Mouse (Mus musculus) adrenal gland, postnatal 10 days (tissue): ENCODE data around the gene Man2a2. TPM values are rescaled to one million over a fixed set of nuclear protein-coding genes. Genes with fewer than 3 reads are reported as not detected.

ENCODE experiments used
- DNase-seq: peaks from one replicate; pipeline ENCODE4 v3.0.0; 2021; ENCODE audit warnings: mixed read lengths
- long read RNA-seq, 2 experiments: library from polyadenylated mRNA; stranded (forward); transcript quantifications; one replicate each; pipeline ENCODE4 v2.0.0; 2021
- total RNA-seq, 2 experiments: library from RNA; stranded (reverse); gene quantifications; 2 replicates each; pipeline ENCODE4 v1.2.3; 2021

Man2a2 gene
- total RNA-seq = 10 to 100 TPM; 56.2 to 93.5 TPM
- long read RNA-seq, experiment 1, partial matches to known transcripts = 6 of 15 reads
- long read RNA-seq, experiment 1, other reads (novel, unspliced or antisense) = 9 of 15 reads
- long read RNA-seq, experiment 2, full-length matches to known transcripts = 8 of 24 reads
- long read RNA-seq, experiment 2, partial matches to known transcripts = 8 of 24 reads
- long read RNA-seq, experiment 2, other reads (novel, unspliced or antisense) = 8 of 24 reads

DNA sequence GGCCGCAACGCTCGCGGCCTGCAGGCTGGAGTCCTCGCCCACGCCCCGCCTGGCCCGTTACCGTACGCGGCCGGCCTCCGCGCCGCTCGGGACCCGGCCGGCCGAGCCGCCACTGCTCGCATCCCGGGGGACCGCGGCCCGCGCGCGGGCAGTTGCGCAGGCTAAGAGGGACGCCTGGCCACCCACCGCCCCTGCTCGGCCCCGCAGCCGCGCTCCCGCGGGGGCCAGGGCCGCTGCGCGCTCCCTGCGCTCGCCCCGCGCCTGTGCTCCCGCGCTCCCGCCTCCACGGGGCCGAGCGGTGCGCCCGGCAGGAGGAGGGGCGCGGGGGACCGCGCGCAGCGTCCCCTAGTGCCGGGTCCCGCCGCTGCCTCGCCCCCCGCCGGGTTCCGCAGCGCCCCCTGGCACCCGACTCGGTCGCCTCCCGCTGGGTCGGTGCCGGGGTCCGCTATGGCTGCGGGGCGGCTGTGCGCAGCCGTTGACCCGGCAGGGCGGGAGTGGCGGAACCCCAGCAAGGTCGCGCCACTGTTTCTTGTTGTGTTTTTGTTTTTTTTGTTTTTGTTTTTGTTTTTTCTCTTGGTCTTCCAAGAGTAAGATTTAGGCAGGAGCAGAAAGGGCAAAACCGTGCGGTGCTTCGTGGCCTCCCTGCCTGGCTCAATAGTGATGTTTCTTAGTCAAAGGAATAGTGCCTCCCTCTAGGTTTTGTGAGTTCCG is at the start of gene Man2a2:
Gene Man2a2, minus strand, starts transcription at position 335 of the 711 bp plus-strand sequence.
- DNase-seq = peak; percentile 92

DNA sequence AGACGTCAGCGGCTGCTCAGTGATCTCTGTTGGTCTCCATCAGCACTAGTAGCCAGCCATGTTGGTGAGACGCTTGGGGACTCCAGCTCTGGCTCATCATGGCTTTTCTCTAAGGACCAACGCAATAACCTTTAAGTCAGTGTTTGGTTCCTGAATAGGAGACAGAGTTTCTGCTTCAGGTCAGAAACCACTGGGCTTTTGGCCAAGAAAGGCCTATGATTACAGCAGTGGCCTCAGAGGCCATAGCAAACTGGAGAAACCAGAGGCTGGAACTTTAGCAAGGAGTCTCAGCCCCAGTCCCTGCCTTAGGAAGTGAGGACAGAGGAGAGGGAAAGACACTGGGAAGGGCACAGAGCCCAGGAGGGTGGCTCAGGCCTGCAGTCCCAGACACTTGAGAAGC is 49.4 kb upstream of the Man2a2 start:
- peak; percentile 64 for DNase-seq

DNA sequence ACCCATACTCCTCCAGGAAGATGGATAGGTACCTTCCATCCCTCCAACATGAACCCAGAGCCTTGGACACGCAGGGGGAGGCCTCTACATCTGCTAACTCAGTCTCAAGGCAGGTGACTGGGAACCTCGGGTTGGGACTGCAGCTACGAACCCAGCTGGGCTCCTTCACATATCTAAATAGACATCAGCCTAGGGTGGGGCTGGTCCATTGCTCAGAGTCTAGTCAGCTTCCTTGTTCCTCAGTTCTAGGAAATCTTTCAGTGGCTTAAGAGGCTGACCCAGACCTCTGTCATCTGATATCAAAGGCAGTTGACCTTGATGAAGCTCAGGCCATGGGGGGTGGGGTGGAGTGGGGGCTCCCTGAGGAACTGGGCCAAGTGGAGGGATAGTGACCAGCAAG is 48.1 kb upstream of the Man2a2 start:
- DNase-seq = no peak

DNA sequence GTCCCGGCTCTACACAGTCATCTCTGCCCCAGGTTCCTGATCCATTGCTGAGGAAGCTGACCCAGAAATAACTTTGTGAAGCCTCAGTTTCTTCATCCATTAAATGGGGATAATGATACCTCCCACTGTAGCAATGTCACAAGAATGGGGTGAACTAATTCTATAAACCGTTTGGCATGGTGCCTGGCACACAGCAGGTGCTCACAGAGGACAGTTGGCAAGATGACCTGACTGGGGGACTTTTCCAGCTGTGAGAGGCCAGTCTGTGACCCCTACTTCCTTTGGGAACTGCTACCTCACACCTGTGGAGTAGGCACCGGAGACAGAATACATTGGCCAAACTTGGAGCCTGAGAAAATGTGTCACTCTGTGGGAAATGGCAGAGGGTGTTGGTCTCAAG is 46.9 kb upstream of the Man2a2 start:
- DNase-seq = no peak

DNA sequence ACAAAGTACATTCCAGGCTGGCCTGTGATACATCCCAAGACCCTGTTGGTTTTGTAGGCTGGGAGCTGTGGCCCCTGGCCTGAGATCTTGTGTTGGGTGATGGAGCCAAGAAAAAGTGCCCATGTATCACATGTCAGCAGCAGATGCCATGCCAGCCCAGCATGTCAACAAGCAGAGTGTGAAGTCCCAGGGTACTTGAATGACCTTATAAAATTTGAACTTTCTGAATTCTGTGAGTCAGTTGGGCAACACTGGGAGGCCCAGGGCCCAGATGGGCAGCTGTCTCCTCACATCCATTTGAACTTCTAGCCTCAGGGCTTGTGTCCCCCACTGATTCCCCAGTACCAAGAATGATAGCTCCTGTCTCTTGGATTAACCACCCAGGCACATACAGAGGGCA is 46.4 kb upstream of the Man2a2 start:
- no peak for DNase-seq

DNA sequence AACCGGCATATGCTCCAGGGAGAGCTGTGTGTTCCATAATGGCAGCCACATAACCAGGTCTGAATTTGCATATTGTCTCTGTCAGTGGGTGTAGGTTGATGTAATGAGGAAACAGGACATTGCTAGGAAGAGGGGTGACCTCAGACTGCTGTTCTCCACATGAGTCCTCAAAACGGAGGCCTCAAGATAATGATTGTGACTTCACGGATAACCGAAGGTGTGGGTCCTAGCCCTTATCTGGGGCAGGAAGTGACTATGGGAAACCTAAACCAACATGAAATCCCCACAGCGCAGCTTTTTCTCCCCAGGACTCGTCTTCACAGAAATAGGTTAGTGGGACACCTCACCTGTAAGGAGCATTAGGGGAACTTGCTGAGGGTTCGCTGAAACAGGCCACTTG is 45.8 kb upstream of the Man2a2 start:
- no peak for DNase-seq

DNA sequence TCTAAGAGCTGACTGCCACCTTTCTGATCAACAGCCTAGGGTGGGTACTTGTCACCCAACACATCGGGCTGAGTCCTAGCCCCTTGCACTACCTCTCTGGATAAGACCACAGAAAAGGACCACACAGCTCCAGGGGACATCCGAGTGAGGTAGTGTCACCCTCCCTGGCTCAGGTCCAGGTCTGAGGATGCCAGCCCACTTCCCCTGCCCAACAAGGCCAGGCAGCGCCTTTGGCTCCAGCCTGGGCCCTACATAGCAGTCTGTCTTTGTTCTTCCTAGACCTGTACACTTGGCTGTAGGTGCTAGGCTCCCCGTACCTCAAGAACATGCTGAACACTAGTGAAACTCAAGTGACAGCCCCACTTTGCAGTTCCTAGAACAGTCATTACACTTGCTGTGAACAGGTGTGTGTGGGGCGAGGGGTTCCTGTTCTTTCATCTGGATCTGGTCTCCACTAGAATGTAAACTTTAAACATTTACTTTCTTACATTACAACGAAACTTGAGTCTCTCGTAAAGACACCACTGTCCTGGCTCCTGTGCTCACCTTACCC is 43.2 kb upstream of the Man2a2 start:
- no peak for DNase-seq

DNA sequence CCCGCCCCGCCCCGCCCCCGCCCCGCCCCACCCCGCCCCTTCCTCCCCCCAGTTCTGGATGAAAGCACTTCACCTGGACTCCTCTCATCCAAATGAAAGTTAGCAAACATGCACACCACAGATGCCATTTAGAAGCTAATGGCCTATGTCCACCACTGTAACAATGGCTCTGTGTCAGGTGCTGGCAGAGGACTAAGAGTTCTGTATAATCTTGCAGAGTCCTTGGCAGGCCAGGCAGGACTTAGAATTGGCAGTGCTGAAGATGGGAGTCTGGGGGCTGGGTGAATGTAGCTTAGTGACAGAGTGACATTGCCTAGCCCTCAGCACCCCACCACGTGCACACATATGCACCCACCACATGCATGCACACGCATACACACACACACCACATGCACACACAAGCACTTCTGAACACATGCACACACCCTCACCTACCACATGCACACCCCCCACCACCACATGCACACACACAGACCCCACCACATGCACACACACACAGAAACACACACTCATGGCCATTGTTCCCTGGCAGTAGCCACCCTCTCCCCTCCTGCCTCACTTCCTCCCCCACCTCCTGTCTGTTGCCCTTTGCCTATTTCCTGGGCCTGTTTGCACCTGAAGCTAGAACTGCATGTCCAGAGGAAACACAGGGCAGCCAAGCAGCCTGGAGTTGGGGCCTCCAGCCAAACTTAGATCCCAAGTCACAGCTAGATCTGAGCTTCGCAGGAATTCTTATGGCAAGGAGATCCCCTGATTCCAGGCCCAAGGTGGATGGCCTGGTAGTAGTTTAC is 42.5 kb upstream of the Man2a2 start:
- no peak for DNase-seq

DNA sequence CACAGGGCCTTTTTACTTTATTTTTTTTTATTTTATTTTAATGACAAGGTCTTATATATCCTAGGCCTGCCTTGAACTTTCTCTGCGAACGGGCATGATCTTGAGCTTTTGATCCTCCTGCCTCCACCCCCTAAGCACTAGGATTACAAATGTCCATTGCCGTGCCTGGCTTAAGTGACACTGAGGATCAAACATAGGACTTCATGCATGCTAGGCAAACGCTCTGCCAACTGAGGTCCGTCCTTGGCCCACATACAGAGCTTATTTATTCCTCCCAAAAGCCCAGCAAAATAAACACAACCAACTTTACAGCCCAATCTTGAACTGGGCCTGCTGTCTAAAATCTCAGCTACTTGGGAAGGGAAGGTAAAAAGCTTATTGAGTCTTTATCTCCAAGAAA is 41.6 kb upstream of the Man2a2 start:
- DNase-seq = peak; percentile 52

DNA sequence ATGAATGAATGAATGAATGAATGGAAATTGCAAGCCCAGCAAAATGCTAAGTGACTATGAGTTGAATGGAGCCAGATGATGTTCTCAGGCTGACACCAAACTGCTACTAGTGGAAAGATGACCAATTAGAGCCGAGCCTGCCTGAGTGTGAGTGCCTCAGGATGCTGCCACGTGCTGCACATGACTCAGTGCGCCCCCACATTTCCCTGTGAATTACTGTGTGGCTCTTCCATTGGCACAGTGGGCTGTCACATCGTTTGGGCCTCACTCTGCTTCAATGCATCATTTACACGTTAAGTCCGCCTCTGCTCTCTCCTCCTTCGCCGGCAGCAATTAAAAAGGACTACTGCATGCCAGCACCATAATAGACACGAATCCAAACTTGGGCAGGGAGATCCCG is 41.1 kb upstream of the Man2a2 start:
- DNase-seq = no peak

DNA sequence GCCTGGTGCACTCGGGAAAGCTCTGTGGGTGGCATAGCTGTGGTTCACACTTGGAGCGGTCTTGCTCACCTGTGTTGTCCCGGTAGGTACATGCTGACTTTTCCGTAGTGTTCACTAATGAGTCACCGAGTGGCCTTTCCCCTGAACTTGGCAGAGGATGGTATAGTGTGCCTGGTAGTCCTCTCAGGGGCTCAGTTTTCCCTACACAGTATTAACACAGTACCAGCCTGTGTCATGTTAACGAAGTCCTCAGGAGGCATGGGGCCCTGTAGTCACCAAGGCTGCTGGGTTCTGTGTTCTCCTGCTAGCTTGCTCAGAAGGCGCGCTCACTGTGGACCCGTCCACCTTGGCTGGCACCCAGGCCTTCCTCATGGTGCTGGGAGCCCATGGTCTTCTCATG is 39.2 kb upstream of the Man2a2 start:
- DNase-seq = no peak

DNA sequence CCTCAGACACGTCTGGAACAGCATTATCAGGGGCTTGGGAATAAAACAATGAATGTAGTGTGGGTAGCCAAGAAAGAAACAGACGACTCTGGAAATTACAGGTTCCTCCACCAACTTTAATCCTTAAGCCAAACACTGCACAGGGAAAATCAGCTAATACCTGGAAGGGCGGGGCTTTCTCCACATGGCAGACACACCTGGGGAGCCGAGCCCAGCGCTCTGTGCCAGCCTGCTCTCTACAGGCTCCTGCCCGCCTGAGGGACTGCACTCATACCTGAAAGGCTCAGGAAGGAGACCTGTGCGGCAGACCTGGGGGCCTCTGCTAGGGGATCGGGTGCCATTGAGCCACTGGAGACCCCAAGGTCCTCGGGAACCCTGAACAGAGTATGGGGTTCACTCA is 36.5 kb upstream of the Man2a2 start:
- DNase-seq = no peak

DNA sequence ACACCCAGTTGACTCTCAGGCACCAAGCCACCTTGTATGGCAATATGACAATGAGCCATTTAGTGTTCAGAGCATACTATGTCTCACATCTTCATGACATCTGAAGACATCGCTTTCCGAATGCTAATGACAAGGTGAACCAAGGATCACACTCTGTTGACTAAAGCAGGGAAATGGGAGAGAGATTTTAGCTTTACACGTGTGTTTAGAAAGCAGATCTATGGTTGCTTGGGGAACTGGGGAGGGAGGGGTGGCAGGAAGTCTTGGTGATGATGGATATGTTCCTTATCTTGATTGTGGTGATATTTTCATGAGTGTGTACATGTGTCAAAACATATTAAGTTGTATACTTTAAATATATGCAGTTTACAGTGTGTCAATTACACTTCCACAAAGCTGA is 35.0 kb upstream of the Man2a2 start:
- DNase-seq = no peak

DNA sequence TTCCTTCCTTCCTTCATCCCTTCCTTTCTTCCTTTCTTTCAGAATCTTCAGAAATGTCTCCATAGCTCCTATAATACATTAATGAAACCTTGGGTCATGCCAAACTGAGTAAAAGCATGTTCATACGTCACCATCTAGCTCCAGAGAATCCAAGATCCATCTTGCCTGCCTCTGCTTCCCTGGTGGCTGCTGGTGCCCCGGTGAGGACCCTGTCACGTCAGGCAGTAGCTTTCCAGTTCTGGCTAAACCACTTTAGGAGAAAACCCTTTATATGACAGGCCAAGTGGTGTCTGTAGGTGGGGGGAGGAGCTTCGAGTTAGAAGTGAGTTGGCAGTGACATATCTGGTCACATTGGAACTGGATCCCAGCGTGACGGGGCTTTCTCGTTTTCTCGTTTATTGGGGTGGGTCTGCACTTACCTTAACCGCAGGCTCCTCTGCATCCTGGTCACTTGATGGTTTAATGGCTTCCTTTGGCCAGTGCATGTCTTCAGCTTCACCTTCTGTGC is 34.1 kb upstream of the Man2a2 start, which contains the start of gene Furin:
Gene Furin, minus strand, starts transcription at position 249 of the 508 bp plus-strand sequence.
- no peak for DNase-seq

DNA sequence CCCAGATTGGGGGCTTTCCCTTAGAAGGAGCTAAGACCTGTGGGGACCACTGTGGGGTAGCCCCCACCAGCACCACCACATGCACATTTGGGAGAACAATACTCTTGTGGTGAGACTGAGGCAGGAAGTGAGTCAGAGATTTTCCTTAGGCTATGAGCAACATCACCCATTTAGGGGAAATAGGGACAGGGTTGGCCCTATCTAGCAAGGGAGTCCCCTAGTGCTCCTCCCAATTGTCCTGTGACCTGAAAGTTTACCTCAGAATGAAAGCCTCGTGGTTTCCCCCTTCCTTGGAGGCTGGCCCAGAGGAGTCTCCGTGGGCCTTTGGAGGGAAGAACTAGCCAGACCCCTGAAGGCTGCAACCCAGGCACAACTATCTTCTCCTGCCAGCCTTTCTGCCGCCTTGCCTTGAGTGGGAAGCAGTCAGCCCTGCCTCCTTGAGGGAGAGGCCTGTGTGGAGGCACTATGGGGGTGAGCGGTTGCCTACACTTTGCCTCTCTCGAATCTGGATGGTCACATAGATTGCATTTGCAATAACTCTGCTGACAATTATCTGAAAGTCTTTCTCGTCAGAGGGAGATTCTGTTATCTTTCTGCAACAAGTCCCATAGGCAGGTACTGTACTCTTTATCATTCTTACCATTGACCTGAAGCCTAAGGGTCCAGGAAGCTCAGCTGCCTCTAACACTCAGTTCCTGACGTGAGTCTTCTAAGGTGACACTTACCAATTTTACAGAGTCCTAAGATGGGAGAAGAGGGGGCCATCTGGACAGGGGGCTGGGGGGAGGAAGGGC is 33.1 kb upstream of the Man2a2 start:
- no peak for DNase-seq

DNA sequence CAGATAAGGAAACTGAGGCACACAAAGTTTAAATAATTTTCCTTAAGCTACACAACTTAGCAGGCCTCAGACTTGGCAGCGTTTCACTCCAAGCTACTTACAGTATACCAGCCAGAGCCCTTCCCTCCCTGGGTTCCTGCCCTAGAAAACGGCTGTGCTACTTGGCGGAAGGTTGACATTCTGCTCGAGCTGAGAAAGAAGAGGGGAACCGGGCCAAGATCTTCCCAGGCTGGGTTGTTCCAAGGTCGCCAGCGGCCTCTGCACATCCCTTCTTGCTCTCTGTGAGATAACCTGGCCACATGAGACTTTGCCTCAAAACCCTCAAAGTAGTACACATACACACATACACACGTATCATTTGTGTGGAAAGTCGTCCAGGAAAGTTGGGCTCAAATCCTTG is 32.4 kb upstream of the Man2a2 start:
- peak; percentile 87 for DNase-seq

DNA sequence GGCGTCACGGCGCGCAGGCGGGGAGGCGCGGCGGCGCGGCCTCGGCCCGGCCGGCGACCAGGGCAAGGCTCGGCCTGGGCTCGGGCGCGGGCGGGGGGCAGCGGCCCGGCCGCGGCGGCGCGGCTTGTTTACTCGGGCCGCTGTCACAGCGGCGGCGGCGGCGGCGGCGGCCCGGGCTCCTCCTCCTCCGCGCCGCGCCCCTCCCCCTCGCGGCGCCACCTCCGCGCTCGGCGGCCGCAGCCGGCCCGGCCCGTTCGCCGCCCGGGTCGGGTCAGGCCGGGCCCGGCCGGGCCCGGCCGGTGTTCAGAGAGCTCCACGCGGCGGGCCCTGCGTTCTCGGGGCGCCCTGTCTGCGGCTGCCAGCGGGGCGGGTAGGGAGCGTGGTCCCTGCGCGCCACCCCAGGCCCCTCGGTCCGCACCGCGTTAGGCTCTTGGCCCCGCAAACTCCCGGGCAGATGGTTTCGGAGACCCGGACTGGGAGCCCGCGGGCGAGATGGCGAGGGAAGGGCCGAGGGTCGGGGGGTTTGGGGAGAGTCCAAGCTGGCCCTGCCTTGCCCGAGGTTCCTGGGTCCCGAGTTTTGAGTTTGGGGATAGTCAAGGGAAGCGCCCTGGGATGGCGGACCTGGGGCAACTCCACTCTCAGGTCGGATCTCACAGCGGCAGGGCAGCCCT is 31.6 kb upstream of the Man2a2 start:
- DNase-seq = peak; percentile 87

DNA sequence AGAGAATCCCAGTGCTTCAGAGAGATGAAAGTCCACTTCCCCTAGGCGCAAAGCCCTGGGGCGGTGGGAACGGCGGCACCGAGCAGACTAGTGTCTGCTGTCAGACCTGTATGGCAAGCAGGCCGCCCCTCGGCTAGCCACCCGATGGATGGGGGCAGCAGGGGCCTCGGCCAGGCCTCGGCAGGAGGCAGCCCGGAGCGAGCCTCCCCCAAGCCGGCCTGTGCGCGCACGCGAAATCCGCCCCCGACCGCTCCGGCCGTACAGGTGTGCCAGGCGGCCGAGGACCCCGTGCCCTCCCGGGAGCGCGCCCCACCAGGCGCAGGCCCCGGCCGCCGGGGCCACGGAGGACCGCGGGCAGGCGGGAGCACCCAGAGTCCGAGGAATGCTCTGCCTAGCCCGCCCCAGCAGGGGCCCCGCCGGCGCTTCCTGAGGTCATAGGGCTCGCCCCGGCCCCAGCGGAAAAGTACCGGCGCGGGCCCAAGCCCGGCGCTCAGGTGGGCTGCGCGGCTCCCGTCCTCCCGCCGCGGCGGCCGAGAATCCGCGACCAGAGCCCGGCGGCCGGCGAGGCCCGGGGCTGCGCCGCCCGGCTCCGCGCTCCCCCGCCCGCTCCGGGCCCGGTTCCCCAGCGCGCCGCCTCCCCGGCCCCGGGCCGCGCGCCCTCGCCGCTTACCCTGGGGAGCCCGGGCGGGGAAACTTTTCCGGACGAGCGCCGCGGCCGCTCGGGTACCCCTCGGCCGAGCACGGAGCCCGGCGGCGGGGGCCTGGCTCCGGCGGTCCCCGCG is 30.9 kb upstream of the Man2a2 start:
- peak; percentile 68 for DNase-seq

DNA sequence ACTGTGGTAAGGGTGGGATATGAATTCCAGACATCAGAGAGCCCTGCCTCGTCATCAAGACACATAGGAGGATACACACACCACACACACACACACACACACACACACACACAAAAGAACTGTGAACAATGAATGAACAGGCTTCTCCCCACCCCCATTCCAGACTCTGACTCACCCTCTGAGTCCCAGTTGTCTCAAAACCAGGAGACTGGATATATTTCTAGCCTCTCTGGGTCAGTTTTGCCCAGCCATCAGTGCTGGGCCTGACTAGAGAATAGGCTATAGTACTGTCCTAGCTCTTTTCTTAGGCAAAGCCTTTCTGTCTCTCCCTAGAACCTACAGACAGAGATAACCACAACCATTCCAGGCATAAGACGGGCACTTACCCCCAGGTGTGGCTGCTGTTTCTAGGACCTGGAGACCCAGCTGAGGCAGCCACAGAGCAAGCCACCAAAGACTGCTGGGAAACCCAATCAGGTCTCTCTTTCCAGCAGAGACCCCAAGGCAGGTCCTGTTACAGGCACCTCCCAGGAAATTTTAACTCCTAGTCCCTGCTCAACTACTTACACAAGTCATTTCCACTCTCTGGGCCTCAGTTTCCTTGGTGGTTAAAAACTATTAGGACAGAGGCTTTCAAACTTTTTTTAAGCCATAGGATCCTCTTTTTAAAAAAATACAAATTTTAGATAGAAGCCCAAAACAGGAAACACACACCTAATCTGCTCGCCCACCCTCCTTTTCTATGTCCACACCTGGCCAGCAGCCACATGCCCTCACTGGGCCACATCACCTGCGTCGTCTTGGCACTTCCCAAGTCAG is 30.1 kb upstream of the Man2a2 start:
- peak; percentile 65 for DNase-seq

DNA sequence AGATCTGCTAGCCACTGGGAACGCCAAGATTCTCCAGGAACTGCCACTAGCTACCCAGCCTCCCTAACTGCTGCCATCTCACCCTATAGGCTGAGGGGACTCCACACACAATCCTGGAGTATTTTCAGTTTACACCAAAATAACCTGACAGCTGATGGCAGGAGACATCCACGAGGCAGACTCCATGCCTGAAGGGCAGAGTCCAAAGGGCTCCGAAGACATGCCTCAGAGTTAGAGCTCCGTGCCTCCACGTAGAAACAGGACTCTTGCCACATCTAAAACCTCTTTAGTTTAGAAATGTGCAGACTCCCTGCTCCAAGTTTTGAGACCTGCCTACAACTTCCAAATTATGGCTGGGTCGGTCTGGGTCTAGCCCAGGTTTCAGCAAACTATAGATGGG is 29.4 kb upstream of the Man2a2 start:
- DNase-seq = no peak
